Mouse (Mus musculus) adrenal gland, adult 18-20 months (tissue): ENCODE data around the gene Txndc11. TPM values are rescaled to one million over a fixed set of nuclear protein-coding genes. Genes with fewer than 3 reads are reported as not detected.
"Not testable (repeated sequence)": the region's sequence is repeated elsewhere in the genome, so short reads cannot be mapped to it uniquely, and the experiment has no call there.

Source experiments
- DNase-seq, 2 experiments: peaks; one replicate each; pipeline ENCODE4 v3.0.0; 2021 to 2022; ENCODE audit warnings: low spot score in 2 of 2
- long read RNA-seq, 2 experiments: library from polyadenylated mRNA; stranded (forward); transcript quantifications; one replicate each; pipeline ENCODE4 v2.0.0; 2021
- total RNA-seq, 2 experiments: library from RNA; stranded (reverse); gene quantifications; 1 replicate in 1 of 2; 2 replicates in 1 of 2; pipeline ENCODE4 v1.2.3; 2021

The Txndc11 gene
- 10 to 100 TPM; 39.4 to 56.6 TPM for total RNA-seq
- long read RNA-seq, experiment 1, full-length matches to known transcripts: 39 of 51 reads
- long read RNA-seq, experiment 1, partial matches to known transcripts: 2 of 51 reads
- long read RNA-seq, experiment 1, other reads (novel, unspliced or antisense): 10 of 51 reads
- long read RNA-seq, experiment 2, transcript Txndc11-201 (12 exons, 3,095 nt): major isoform, 29 of 58 reads
- long read RNA-seq, experiment 2, partial matches to known transcripts: 6 of 58 reads
- long read RNA-seq, experiment 2, other reads (novel, unspliced or antisense): 20 of 58 reads

DNA sequence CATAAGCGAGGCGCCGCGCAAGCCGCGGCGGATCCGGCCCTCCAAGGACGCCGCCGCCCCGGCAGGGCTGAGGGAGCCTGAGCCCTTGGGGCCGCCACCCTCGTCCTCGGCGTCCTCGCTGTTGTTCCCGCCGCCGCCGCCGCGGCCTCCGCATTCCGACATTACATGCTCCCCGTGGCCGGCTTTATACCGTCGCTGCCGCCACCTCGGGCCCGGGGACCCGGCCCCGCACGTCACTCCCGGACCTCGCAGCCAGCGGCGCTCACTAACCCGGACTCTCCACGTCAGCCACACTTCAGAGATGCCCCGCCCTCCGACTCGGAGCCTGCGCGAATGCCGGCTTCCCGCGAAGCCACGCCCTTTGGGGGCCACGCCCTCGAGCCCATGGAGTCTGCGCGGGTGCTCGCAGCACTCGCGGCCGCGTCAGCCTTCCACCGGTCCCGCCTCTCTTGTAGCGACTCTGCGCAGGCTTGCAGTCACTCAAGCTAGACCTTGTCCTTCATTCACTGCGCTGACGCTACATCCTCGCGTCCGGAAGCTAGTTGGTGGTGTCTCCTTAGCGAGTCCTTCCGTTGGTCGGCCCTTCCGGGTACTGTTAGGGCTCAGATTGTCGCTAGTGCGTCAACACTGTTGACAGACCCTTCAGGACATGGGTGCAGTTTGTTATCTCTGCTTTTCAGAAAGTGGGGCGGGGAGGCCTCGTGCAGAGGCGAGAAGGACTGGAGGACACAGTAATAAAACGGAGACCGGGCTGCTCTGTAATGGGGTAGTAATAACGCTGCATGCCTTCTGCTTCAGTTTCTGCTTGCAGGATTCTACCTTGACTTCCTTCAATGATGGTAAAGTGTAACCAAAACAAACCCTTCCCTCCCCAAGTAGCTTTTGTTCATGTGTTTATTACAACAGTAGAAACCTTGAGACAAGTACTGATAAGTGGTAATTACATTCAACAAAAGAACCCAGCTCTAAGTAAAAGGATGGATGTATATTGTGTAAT lies at the start of gene Txndc11:
Txndc11 (minus strand) TSS at position 303 of the 997 bp plus-strand sequence.
- peak; percentile 99 for DNase-seq

DNA sequence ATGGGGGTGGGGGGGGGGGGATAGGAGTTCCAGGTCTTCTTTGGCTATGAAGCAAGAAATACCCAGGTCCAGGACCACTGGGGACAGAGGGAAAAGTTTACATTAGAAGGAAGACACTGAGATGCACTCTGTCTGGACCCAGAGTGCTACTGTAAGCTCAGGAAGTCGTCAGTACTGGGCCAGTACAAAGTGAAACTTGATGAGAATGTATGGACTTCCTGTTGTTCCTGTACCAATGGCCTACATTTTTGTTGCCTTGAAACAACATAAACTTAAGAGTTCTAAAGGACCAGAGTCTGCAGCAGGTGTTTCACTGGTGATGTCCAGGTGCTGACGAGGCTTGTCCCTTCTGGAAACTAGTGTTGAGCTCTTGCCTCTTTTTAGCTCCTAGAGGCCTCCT lies 43.0 kb upstream of the Txndc11 start:
- no peak for DNase-seq

GRCm38 (mm10) chr16:11176884-11177244 lies 42.4 kb upstream of the Txndc11 start:
- no peak for DNase-seq

GRCm38 (mm10) chr16:11176208-11176883 lies 41.9 kb upstream of the Txndc11 start, which contains the start of gene Zc3h7a:
Gene Zc3h7a (minus strand): TSS chr16:11176393.
- DNase-seq: peak; percentile 89 to 90

DNA sequence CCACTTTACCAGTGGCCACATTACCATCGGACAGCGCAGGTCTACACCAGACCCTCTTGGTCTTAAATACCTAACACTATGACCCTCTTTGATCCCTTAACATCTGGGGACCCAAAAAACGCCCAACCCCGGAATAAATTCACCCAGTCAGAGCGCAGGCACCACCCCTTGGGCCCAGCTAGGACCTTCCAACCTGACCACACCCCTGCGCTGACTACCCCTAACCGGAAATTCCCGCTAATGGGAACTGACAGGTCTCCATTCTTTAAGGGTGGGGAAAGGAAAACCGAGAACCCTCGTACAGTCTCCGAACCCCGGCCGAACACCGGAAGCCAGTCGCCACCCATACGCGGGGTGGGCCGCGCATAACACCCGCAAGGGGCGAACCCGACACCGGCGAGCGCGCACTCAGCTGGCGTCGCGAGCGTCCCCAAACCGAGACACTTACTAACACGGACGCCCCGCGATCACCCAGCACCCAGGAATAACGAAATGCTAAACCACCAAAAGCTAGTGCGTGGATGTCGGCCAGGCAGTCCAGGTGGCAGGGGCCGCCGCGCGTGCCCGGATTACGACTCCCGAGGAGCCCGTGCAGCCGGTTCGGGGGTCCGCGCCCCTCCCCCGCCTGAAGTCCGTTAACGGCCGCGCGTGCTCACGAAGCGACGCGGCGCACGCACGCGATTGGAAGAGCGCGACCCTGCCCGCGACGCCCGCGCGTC lies 41.2 kb upstream of the Txndc11 start:
- DNase-seq: peak; percentile 52 to 64

DNA sequence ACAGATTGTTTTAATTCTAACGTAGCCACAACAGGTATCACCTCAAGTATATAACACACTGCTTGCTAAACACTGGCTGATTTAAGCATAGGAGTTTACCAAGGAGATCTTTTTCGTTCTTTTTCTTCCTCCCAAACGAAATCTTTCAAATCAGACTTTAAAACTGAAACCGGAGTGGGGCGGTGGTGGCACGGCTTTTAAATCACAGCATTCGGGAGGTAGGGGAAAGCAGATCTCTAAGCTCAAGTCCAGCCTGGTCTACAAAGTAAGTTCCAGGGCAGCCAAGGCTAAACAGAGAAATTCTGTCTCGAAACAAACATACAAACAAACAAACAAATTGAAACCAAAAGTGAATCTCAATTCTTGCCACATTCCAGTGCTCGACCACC lies 40.6 kb upstream of the Txndc11 start:
- DNase-seq: peak in 1 of 2 experiments; percentile 22

- DNase-seq: peak; percentile 24 to 44
Observed at GRCm38 (mm10) chr16:11174671-11175081, 40.2 kb upstream of the Txndc11 start.

GRCm38 (mm10) chr16:11171679-11172078 lies 37.2 kb upstream of the Txndc11 start:
- DNase-seq: no peak

DNA sequence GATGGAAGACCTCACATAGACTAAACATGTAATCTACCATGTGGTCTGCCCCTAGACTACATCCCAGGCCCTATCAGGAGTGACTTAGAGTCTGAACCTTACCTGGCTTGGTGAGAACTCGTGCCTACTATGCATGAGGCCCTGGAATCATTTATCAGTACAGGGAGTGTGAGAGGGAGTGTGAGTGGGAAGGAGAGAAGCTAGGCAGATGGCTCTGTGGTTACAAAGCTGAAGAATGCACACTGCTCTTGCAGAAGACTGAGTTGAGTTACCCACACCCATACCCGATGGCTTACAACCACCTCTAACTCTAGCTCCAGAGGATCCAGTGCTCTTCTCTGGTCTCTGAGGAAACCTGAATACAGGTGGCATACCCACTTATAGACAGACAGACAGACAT lies 32.0 kb upstream of the Txndc11 start:
- DNase-seq: no peak

DNA sequence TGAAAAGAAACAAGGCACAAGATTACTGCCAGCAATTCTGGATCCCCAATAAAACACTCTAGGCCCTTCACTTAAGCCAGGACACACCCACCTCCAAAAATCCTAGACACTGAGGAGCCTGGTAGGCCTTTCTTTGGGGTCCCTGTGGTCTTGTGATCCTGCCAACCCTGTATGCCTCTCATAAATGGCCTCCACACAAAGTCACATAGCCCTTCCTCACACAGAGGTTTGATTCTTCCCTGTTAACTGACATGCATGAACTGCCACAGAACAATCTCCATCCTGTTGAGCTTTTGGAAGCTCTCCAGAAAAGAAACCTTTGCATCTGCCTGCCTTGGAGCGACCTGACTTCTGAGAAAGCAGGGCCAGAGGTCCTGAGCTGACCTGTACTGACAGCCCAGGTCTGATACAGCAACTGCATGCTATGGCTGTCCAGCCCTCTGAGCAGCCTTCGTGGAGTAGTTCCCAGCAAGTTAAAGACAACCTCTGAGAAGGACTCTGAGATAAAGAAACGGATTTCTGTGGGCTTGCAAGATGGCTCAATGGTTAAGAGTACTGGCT lies 30.3 kb upstream of the Txndc11 start:
- no peak for DNase-seq

DNA sequence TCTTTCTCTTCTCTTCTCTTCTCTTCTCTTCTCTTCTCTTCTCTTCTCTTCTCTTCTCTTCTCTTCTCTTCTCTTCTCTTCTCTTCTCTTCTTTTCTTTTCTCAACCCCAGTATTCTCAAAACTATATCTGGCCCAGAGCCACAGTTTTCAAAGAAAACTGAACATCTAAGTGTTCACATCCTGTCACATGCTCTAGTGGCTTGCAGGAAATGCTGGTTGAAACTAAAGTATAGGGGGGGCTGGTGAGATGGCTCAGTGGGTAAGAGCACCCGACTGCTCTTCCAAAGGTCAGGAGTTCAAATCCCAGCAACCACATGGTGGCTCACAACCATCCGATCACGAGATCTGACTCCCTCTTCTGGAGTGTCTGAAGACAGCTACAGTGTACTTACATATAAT lies 23.3 kb upstream of the Txndc11 start:
- DNase-seq: not testable (repeated sequence)

- no peak for DNase-seq
Observed at GRCm38 (mm10) chr16:11154500-11154899, 20.1 kb upstream of the Txndc11 start.

DNA sequence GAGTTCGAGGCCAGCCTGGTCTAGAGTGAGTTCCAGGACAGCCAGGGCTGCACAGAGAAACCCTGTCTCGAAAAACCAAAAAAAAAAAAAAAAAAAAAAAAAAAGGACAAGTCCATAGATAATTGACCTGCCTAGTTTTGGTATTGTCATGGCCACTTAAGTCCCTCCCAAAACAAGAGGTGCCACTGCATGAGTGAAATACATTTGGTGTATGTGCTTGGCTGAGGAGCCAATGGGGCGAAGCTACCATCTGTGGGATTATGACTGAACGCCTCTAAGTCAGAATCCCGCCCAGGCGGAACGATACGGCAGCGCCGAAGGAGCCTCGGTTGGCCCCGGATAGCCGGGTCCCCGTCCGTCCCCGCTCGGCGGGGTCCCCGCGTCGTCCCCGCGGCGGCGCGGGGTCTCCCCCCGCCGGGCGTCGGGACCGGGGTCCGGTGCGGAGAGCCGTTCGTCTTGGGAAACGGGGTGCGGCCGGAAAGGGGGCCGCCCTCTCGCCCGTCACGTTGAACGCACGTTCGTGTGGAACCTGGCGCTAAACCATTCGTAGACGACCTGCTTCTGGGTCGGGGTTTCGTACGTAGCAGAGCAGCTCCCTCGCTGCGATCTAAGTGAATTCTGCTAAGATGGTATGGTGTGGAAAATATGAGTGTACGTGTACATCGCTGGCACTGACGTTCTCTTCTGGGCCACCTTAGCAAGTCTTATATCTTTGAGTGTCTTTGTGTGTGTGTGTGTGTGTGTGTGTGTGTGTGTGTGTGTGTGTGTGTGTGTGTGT lies 9.4 kb upstream of the Txndc11 start:
- peak; percentile 100 for DNase-seq

- DNase-seq: no peak
Observed at GRCm38 (mm10) chr16:11133476-11134347, 738 bp downstream of the Txndc11 start.

DNA sequence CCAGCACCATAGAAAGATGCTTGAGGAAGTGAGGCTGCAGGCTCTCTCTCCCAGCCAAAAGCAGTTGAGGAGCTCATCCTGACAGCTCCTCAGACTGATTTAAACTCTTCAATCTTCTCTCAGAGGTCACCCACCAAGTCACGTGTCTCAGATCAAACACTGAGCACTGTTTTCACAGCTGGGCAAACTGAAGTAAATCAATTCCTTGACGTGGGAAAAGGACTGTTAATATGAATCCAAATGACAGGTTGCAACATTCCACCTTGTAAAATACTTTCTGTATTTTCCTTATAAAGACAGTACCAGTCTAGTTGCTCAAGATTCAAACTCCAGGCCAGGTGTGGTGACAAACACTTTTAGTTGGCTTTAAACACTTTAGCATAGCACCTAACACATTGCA lies 1.6 kb downstream of the Txndc11 start:
- no peak for DNase-seq

DNA sequence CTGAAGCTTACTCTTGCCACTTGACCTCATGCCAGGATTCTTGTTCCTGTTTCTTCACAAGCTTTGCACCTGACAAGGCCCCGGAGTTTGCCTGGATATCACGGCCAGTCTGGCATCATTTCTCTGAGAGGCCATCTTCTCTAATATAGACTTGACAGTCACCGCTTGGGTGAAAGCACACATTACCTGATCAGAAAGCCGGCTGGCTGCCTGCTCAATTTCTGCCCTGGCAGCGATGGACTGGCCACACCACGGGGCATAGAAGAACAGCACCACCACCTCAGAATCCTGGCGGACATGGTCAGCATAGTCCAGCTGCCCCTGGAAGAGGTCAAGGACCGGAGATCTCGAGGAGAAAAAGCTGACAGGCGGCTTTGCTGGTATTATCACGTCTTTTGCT lies 6.1 kb downstream of the Txndc11 start:
- no peak for DNase-seq

GRCm38 (mm10) chr16:11125371-11125770 lies 9.1 kb downstream of the Txndc11 start:
- DNase-seq: no peak

DNA sequence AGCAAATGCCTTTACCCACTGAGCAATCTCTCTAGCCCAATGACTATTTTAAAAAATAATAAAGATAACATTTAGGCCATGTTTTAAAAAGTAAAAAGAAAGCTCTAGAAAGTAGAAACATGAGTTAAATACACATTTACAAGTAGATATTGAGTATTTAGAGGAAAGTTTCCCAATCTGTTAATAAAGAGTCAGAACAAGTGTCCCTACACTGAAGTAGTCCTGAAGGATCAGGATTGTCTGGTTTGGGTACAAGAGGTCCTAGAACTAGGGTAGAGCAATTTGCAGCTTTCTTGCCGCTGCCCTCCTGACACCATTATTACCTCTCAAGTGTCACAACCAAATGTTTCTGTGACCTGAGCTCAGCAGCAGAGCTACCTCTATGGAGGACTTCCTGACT lies 10.3 kb downstream of the Txndc11 start:
- DNase-seq: no peak

- no peak for DNase-seq
Observed at GRCm38 (mm10) chr16:11122625-11123024, 11.8 kb downstream of the Txndc11 start.
